Mouse (Mus musculus): Measurements from ENCODE around the gene Ets1. TPM values are rescaled to one million over a fixed set of nuclear protein-coding genes. Genes with fewer than 3 reads are reported as not detected.

Gene Ets1
- total and polyA plus RNA-seq, 3 experiments, result 0.05 TPM; not detected in 2

DNA sequence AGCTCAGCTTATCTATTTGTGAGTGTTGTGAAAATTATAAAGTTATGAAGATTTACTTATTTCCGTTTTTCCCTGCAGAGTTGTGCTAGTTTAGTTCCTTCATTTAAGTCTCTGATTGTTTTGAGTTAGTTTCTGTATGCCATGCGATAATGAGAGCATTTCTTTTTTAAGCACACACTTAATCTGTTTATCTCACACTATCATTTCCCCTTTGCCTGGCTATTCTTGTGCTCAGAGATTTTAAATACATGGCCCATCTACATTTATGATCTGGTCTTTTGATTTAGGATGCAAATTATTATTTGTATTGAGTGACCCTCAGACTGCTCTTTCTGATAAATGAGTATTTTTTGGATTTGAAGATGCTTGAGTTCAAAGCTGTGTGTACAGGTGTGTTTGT lies 44.2 kb downstream of the Ets1 start:
- TF ChIP-seq TAL1 (conservative IDR thresholded peaks at IDR 0.05; ENCODE audit: low read depth, low read length), result no peak
- no peak for TF ChIP-seq GATA1 (IDR thresholded peaks at IDR 0.05; ENCODE audit: borderline replicate concordance, low read length)
- no peak for TF ChIP-seq GATA2 (IDR thresholded peaks at IDR 0.05; ENCODE audit: borderline replicate concordance, low read depth, low read length)
- no peak for TF ChIP-seq POLR2AphosphoS5 (IDR thresholded peaks at IDR 0.05; ENCODE audit: insufficient replicate concordance, low read depth, low read length)
- TF ChIP-seq CTCF (IDR thresholded peaks at IDR 0.05; ENCODE audit: low read depth, low read length), result no peak
- Histone ChIP-seq H3K9me3 (replicated peaks) (peaks cover 4% of the 10 kb centered on the region), H3K36me3 (replicated peaks) (no peaks in the 10 kb centered on the region), H3K4me3 (ENCODE audit: low read depth, low read length) (no peak overlapping the region), H3K4me1 (ENCODE audit: insufficient read depth, low read depth, low read length) (no peaks in the 10 kb centered on the region), H3K27me3 (ENCODE audit: insufficient read depth, low read length) (no peaks in the 10 kb centered on the region)
- ATAC-seq (ENCODE audit: extremely low read depth, insufficient number of reproducible peaks, low FRiP score, poor library complexity, severe bottlenecking) (no peak), DNase-seq (ENCODE audit: low spot score) (no peak)

DNA sequence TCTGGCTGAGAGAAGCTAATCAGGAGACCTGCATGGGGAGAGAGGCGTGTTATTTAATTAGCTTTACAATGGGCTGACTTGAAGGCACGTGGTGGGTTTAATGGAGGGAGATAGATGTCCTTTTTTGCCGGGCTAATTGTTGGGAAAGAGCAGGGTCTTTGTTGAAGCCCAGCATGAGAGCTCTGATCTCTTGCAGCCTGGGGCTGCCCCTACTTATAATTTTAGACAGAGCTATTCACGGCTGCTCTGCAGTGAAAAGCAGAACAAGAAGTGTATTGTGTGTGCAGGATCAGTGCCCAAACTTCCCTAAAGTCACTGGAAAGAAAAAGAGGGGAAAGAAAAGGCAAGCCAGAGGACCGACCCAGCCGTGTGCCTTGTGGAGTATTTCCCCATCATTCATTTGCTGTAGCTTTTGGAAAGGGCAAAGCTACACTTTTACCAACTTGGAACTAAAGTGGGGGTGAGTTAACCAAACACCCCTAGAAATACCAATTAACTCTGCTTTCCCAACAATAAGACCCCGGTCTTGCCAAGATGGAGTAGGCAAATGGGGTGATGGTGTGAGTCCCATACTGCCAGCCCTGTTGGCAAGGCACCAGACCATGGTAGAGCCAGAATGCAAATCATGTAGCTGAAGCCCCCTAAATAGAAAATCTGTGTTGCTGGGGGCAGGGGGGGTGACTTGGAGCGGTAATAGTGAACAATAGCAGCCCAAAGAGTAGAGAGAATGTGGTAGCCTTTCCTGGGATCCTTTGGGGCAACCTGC lies 50.0 kb downstream of the Ets1 start:
- H3K27me3 ChIP-seq (ENCODE audit: insufficient read depth, low read length), result peaks cover 2% of the 10 kb centered on the region; the same call in 1 of the 2 replicates
- ATAC-seq (ENCODE audit: extremely low read depth, insufficient number of reproducible peaks, low FRiP score, poor library complexity, severe bottlenecking), result no peak

DNA sequence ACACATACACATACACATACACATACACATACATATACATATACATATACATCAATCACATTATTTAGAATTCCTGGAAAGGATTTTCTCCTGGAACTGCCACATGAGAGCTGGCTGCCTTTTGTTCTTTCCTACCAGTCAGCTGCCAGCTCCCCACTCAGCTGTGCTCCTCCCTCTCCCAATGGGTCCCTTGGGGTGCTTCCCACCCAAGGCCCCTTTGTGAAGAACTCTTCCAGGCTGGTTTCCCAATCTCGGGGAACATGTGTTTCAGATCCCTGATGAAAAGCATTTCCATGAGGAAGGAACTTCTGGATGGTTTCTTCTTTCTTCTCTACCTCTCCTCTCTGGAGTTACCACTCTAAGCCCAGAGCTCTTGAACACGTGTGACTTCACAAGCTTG lies 52.3 kb downstream of the Ets1 start:
- Histone ChIP-seq H3K4me1 (ENCODE audit: insufficient read depth, low read depth, low read length) (no peaks in the 10 kb centered on the region), H3K9me3 (replicated peaks) (0 out of 2 replicates have a peak, but pooled peaks cover 2% of the 10 kb centered on the region), H3K27me3 (ENCODE audit: insufficient read depth, low read length) (peaks cover 2% of the 10 kb centered on the region), H3K4me3 (ENCODE audit: low read depth, low read length) (no peak overlapping the region), H3K36me3 (replicated peaks) (no peaks in the 10 kb centered on the region)
- DNase-seq (ENCODE audit: low spot score) (no peak), ATAC-seq (ENCODE audit: extremely low read depth, insufficient number of reproducible peaks, low FRiP score, poor library complexity, severe bottlenecking) (no peak)
- no peak for TF ChIP-seq TAL1 (conservative IDR thresholded peaks at IDR 0.05; ENCODE audit: low read depth, low read length)
- TF ChIP-seq GATA1 (IDR thresholded peaks at IDR 0.05; ENCODE audit: borderline replicate concordance, low read length), result no peak
- TF ChIP-seq GATA2 (IDR thresholded peaks at IDR 0.05; ENCODE audit: borderline replicate concordance, low read depth, low read length), result no peak
- TF ChIP-seq CTCF (IDR thresholded peaks at IDR 0.05; ENCODE audit: low read depth, low read length), result no peak
- TF ChIP-seq POLR2AphosphoS5 (IDR thresholded peaks at IDR 0.05; ENCODE audit: insufficient replicate concordance, low read depth, low read length), result no peak

More for the DNA sequence above, 50.0 kb downstream of the Ets1 start:
- Histone ChIP-seq H3K4me3 (ENCODE audit: low read depth, low read length) (no peak overlapping the region), H3K36me3 (replicated peaks) (no peaks in the 10 kb centered on the region), H3K9me3 (replicated peaks) (0 out of 2 replicates have a peak, but pooled peaks cover 2% of the 10 kb centered on the region), H3K4me1 (ENCODE audit: insufficient read depth, low read depth, low read length) (no peaks in the 10 kb centered on the region)
- TF ChIP-seq GATA1 (IDR thresholded peaks at IDR 0.05; ENCODE audit: borderline replicate concordance, low read length) (no peak), POLR2AphosphoS5 (IDR thresholded peaks at IDR 0.05; ENCODE audit: insufficient replicate concordance, low read depth, low read length) (no peak), CTCF (IDR thresholded peaks at IDR 0.05; ENCODE audit: low read depth, low read length) (no peak), TAL1 (conservative IDR thresholded peaks at IDR 0.05; ENCODE audit: low read depth, low read length) (no peak), GATA2 (IDR thresholded peaks at IDR 0.05; ENCODE audit: borderline replicate concordance, low read depth, low read length) (no peak)
- DNase-seq (ENCODE audit: low spot score), result no peak

DNA sequence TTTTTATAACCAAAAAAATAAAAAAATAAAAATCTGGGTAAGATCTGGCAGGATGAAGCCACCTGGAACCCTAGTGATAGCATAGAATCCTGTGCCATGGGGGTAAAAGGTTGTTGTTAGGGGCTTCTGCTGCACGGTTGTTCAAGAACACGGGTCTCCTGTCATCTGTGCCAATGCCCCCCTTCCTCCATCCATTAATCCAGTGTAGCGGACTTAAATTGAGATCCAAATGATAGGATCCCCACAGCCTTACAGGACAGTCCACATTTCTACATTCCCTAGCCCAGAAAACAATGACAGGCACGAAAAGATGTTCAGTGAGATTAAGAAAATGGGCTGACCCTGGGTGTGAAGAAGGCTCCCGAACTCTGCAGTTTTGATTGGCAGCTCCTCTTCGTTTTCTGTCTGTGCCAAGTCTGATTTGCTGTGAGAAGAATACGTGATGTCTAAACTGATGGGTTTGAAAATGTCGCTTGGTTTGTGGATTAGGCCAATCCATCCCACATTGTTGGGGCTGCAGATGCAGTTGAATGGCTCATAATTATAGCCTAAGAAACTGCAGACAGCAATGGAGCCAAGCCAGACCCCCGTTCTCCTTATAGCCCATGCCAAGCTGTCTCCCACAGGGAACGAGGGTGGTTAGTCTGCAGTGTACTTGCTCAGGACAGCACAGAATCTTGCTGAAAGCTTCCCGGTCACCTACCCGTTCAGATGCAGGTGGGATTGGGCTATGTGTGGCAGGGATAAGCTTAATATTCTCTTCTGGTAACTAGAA lies 55.3 kb downstream of the Ets1 start:
- TF ChIP-seq GATA1 (IDR thresholded peaks at IDR 0.05; ENCODE audit: borderline replicate concordance, low read length) (no peak), TAL1 (conservative IDR thresholded peaks at IDR 0.05; ENCODE audit: low read depth, low read length) (no peak), CTCF (IDR thresholded peaks at IDR 0.05; ENCODE audit: low read depth, low read length) (no peak), POLR2AphosphoS5 (IDR thresholded peaks at IDR 0.05; ENCODE audit: insufficient replicate concordance, low read depth, low read length) (no peak), GATA2 (IDR thresholded peaks at IDR 0.05; ENCODE audit: borderline replicate concordance, low read depth, low read length) (no peak)
- Histone ChIP-seq H3K27me3 (ENCODE audit: insufficient read depth, low read length) (peaks cover 2% of the 10 kb centered on the region), H3K4me1 (ENCODE audit: insufficient read depth, low read depth, low read length) (peaks cover 4% of the 10 kb centered on the region; the same call in 1 of the 2 replicates), H3K4me3 (ENCODE audit: low read depth, low read length) (no peak overlapping the region), H3K36me3 (replicated peaks) (no peaks in the 10 kb centered on the region), H3K9me3 (replicated peaks) (peaks cover 12% of the 10 kb centered on the region)
- ATAC-seq (ENCODE audit: extremely low read depth, insufficient number of reproducible peaks, low FRiP score, poor library complexity, severe bottlenecking) (no peak), DNase-seq (ENCODE audit: low spot score) (no peak)

DNA sequence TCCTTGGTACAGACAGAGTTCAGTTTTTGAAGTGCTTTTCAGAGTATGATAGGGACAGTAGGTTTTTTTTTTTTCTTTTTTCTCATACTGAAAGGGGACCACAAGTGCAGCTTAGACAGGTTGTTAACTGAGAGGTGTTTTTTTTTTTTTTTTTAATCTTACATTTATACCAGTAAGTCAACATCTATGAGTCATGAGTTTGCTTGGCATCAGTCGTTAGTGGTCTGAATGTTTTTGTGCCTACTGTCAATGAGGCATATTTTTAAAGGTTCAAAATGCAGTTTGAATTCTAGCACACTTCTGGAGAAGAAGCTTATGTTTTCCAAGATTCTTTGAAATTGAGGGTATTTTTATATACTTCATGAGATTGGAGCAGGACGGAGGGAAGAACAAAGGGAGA lies 56.9 kb downstream of the Ets1 start:
- TF ChIP-seq POLR2AphosphoS5 (IDR thresholded peaks at IDR 0.05; ENCODE audit: insufficient replicate concordance, low read depth, low read length) (no peak), TAL1 (conservative IDR thresholded peaks at IDR 0.05; ENCODE audit: low read depth, low read length) (no peak), GATA2 (IDR thresholded peaks at IDR 0.05; ENCODE audit: borderline replicate concordance, low read depth, low read length) (no peak), CTCF (IDR thresholded peaks at IDR 0.05; ENCODE audit: low read depth, low read length) (no peak), GATA1 (IDR thresholded peaks at IDR 0.05; ENCODE audit: borderline replicate concordance, low read length) (no peak)
- H3K36me3 ChIP-seq (replicated peaks), result no peaks in the 10 kb centered on the region
- H3K27me3 ChIP-seq (ENCODE audit: insufficient read depth, low read length), result peaks cover 2% of the 10 kb centered on the region
- H3K4me1 ChIP-seq (ENCODE audit: insufficient read depth, low read depth, low read length), result peaks cover 4% of the 10 kb centered on the region; the same call in 1 of the 2 replicates
- H3K4me3 ChIP-seq (ENCODE audit: low read depth, low read length), result no peak overlapping the region
- ATAC-seq (ENCODE audit: extremely low read depth, insufficient number of reproducible peaks, low FRiP score, poor library complexity, severe bottlenecking) (no peak), DNase-seq (ENCODE audit: low spot score) (no peak)
- H3K9me3 ChIP-seq (replicated peaks), result peaks cover 12% of the 10 kb centered on the region

- ATAC-seq (ENCODE audit: extremely low read depth, insufficient number of reproducible peaks, low FRiP score, poor library complexity, severe bottlenecking), result no peak
- Histone ChIP-seq H3K27me3 (ENCODE audit: insufficient read depth, low read length) (peaks cover 2% of the 10 kb centered on the region), H3K36me3 (replicated peaks) (no peaks in the 10 kb centered on the region), H3K4me3 (ENCODE audit: low read depth, low read length) (no peak overlapping the region), H3K9me3 (replicated peaks) (peaks cover 12% of the 10 kb centered on the region), H3K4me1 (ENCODE audit: insufficient read depth, low read depth, low read length) (peaks cover 4% of the 10 kb centered on the region; the same call in 1 of the 2 replicates)
- DNase-seq (ENCODE audit: low spot score), result no peak
- TF ChIP-seq GATA2 (IDR thresholded peaks at IDR 0.05; ENCODE audit: borderline replicate concordance, low read depth, low read length) (no peak), CTCF (IDR thresholded peaks at IDR 0.05; ENCODE audit: low read depth, low read length) (no peak), POLR2AphosphoS5 (IDR thresholded peaks at IDR 0.05; ENCODE audit: insufficient replicate concordance, low read depth, low read length) (no peak), GATA1 (IDR thresholded peaks at IDR 0.05; ENCODE audit: borderline replicate concordance, low read length) (no peak), TAL1 (conservative IDR thresholded peaks at IDR 0.05; ENCODE audit: low read depth, low read length) (no peak)
Observed at GRCm38 (mm10) chr9:32693411-32693810, 57.4 kb downstream of the Ets1 start.

All from G1E (cell line).